Mouse (Mus musculus) forebrain, embryonic 11.5 days (tissue): ENCODE data around the gene Atg9b. TPM values are rescaled to one million over a fixed set of nuclear protein-coding genes. Genes with fewer than 3 reads are reported as not detected.

Source experiments
- ATAC-seq: fragments of 200-750 bp; cut with Nextera tagmentation; replicated peaks from 2 replicates; pipeline ENCODE4 v1.8.0; 2017; ENCODE audit warnings: moderate TSS enrichment; ENCODE audit not compliant: low FRiP score
- DNase-seq: peaks from one replicate; pipeline ENCODE4 v3.0.0-alpha.2; 2017; ENCODE audit warnings: low spot score
- H3K27ac ChIP-seq: fragments of 300-500 bp; sonication (generic); 2 replicates; pipeline ENCODE4 v1.5.1; 2014; ENCODE audit warnings: low read depth, low read length
- H3K27me3 ChIP-seq: fragments of 300-500 bp; sonication (generic); 2 replicates; pipeline ENCODE4 v1.6.1; 2014; ENCODE audit warnings: mild to moderate bottlenecking, low read length, mixed read lengths; ENCODE audit not compliant: control insufficient read depth, insufficient read depth
- H3K36me3 ChIP-seq: fragments of 300-500 bp; sonication (generic); 2 replicates; pipeline ENCODE4 v1.6.1; 2014; ENCODE audit warnings: mild to moderate bottlenecking, low read length, moderate library complexity, mixed read lengths; ENCODE audit not compliant: control insufficient read depth, insufficient read depth
- H3K4me1 ChIP-seq: fragments of 300-500 bp; sonication (generic); replicated peaks from 2 replicates; pipeline ENCODE4 v1.6.1; 2014; ENCODE audit warnings: low read length, mixed read lengths; ENCODE audit not compliant: control insufficient read depth, insufficient read depth
- H3K4me2 ChIP-seq: fragments of 300-500 bp; sonication (generic); 2 replicates; pipeline ENCODE4 v1.6.1; 2014; ENCODE audit warnings: low read depth, mild to moderate bottlenecking, low read length, moderate library complexity, mixed read lengths; ENCODE audit not compliant: severe bottlenecking
- H3K4me3 ChIP-seq: fragments of 300-500 bp; sonication (generic); 2 replicates; pipeline ENCODE4 v1.5.1; 2014; ENCODE audit warnings: low read depth, low read length
- H3K9ac ChIP-seq: fragments of 300-500 bp; sonication (generic); 2 replicates; pipeline ENCODE4 v1.6.1; 2014; ENCODE audit warnings: low read length
- H3K9me3 ChIP-seq: fragments of 300-500 bp; sonication (generic); 2 replicates; pipeline ENCODE4 v1.6.1; 2016; ENCODE audit warnings: low read length, mixed read lengths; ENCODE audit not compliant: control insufficient read depth
- WGBS: fragments of 180-500 bp; shearing (Covaris S2); extraction: QIAGEN DNeasy Blood & Tissue Kit; methylation state at CpG from one replicate; pipeline ENCODE4 v1.1.7; 2014; 5-methylcytosine and 5-hydroxymethylcytosine counted together
- polyA plus RNA-seq: library from polyadenylated mRNA; unstranded; fragments of >200 nt; fragmentation: Nextera tagmentation; extraction: Ambion mirVana; gene quantifications from 2 replicates; pipeline ENCODE4 v1.2.1, GENCODE M21; 2014

Atg9b gene
- polyA plus RNA-seq, 1 experiment from 2014 or later, result 0.44 TPM

DNA sequence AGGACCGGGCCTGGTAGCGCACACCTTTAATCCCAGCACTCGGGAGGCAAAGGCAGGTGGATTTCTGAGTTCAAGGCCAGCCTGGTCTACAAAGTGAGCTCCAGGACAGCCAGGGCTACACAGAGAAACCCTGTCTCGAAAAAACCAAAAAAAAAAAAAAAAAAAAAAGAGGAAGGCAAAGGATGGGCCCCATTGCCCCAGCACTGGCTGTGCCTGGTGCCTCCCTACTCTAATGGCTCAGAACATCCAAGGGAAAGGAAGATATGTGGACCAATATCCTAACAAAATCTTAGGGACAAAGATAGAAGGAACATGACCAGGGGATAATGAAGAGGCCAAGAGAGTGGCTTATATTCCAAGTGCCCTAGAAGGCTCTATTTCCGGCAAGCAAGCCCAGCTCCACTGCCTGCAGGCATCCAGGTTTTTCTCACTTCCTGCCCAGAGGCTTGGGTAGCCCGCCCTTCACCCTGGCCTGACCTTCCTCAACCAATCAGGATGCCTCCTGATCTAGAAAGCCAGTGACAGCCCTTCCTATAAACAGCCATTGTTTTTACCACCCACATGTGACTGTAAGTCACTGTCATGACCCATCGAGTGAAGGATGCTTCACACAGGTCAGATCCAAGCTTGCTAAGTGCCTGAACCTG, 2.8 kb downstream of the Atg9b start:
- Histone ChIP-seq H3K4me1 (peaks cover 10% of the 10 kb centered on the region; the same call in 1 of the 2 replicates), H3K36me3 (no peaks in the 10 kb centered on the region), H3K9me3 (no peaks in the 10 kb centered on the region), H3K27me3 (peaks cover 33% of the 10 kb centered on the region), H3K9ac (no peak overlapping the region), H3K4me2 (no peak overlapping the region), H3K4me3 (no peak overlapping the region), H3K27ac (no peak overlapping the region)
- DNase-seq, result no peak
- ATAC-seq, result no peak
- 59% methylated on average over 6 of the region's 7 CpGs for WGBS

DNA sequence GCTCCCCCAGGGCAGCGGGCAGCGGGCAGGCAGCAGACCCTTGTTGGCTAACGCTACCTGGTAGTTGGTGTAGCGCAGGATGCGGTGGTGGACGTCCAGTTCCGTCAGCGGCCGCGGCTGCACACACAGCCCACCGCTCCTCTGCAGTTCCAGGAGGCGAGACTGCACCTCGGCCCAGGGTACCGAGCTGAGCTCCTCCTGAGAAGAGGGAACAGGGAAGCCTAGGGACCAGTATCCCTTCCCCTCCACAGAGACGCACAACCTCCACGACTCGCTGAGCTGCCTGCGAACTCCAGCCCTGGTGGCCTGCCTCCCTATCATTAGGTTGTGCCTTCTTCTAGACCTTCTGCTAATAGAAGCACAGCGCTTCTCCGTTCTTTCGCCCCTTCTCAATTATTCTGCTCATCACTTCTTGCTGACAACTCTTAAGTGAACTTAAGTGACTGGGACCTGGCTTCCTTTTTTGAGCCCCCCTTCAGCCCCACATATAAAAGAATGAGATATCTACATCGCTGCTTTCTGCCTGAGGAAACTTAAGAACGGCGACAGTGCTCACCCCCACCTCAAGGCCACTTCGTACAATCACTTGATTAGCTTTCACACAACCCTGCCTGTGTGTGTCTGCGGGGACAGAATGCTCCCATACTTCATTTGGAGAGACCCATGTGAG, 3.6 kb downstream of the Atg9b start:
- H3K4me3 ChIP-seq, result peak overlapping the region; percentile 39
- DNase-seq (no peak), ATAC-seq (no peak)
- WGBS, result 22% methylated on average over 26 of the region's 26 CpGs
- no peaks in the 10 kb centered on the region for H3K36me3 ChIP-seq
- H3K9me3 ChIP-seq, result no peaks in the 10 kb centered on the region
- H3K27ac ChIP-seq, result no peak overlapping the region
- peak overlapping the region; percentile 95 for H3K4me2 ChIP-seq
- H3K4me1 ChIP-seq, result peaks cover 10% of the 10 kb centered on the region; the same call in 1 of the 2 replicates
- H3K27me3 ChIP-seq, result peaks cover 33% of the 10 kb centered on the region
- H3K9ac ChIP-seq, result peak overlapping the region; percentile 57

DNA sequence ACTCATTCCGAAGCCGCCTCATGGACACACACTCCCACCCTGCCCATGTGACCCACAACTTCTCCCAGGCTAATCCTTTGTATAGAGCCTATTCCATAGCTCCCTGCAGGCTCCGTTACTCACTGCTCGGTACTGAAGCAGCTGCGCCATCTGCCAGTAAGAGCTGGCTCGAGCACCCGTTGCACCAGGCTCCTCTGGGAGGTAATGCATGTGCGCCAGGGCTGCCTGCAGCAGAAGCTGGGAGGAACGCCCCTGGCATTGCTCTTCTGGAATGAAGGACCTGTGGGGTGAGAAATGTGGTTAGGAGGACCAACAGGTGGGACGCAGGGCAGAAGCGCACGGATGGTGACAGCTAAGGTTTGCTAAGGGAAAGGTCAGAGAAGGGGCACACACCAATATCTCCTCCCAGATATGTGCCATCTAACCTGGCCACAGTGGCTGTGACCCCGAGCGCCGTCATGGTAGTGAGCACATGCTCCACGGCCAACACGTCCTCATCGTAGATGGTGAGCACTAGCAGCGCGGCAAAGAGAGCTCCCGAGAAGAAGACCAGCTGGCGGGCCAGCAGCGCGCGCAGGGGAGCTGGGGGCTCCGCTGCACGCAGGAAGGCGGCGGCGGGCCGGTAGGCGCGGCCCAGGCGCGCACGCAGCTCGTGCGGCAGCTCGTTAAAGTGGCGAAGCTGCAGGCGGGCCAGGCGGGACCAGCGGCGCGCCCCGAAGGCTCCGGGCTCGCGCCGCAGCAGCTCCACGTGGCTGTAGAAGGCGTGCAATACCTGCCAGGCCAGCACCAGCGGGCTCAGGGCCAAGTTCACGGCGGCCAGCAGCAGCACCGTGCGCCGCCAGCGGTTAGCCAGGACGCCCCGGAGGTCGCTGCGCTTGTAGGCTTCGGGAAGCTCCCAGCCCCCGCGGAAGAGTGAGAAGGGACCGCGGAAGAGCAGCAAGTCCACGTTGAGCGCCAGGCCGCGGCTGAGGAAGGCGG, 4.4 kb downstream of the Atg9b start:
- Histone ChIP-seq H3K9me3 (no peaks in the 10 kb centered on the region), H3K27me3 (peaks cover 33% of the 10 kb centered on the region), H3K4me2 (peak overlapping the region; percentile 95), H3K9ac (peak overlapping the region; percentile 57), H3K4me1 (peaks cover 16% of the 10 kb centered on the region; the same call in 1 of the 2 replicates), H3K36me3 (no peaks in the 10 kb centered on the region), H3K4me3 (peak overlapping the region; percentile 39), H3K27ac (no peak overlapping the region)
- DNase-seq, result peak; percentile 78
- under 1% methylated on average over 73 of the region's 73 CpGs for WGBS
- ATAC-seq, result peak; percentile 59

DNA sequence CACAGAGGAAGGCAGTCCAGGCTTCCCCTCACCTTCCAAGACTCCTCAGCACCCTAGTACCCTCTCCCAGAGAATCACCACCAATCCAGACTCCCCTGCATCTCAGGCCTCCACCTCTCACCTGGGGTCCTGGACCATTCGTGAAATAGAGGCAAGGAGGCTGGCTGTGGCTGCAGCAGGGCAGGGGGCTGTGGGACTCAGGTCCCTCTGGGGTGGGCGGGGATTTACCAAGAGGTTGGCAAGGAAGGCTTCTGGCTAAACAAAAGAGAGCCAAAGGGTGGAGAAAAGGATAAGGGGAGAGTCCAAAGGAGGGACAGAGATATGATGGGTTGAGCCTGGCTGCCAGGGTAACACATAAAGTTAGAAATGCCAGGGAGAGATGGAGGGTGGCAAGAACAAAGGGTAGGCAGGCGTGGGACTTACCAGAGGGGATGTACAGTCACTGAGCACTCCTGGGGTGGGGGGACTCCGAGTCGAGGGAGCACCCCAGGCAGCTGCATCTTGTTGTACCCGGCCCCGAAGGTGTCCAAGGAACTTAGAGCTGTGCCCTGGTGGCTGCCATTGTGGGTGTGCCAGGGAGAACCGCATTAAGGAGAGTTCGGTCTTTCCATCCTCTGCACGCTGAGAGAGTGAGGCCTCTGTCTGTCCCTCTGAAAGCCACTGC, 5.9 kb downstream of the Atg9b start:
- ATAC-seq (no peak), DNase-seq (no peak)
- Histone ChIP-seq H3K36me3 (no peaks in the 10 kb centered on the region), H3K4me3 (no peak overlapping the region), H3K9me3 (no peaks in the 10 kb centered on the region), H3K4me2 (no peak overlapping the region), H3K9ac (no peak overlapping the region), H3K27ac (no peak overlapping the region), H3K27me3 (peaks cover 33% of the 10 kb centered on the region), H3K4me1 (peaks cover 16% of the 10 kb centered on the region; the same call in 1 of the 2 replicates)
- 77% methylated on average over 10 of the region's 10 CpGs for WGBS

DNA sequence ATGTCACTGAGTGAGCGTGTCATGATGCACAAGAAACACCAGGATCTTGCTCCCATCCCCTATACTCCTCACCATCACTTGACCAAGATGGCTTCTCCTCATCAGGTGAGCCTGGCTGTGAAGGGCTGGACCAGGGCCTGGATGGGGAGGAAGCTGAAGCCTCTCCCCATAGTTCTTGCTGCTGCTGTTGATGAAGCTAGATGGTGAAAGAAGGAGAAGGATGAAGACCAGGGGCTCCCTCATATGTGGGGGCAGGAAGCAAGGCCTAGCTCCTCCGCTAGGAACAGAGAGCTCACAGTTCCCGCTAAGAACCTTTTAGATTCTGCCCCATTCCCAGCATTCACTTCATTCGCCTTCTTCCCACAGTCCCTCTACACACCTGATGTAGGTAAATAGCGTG, 6.6 kb downstream of the Atg9b start:
- 89% methylated on average over 5 of the region's 5 CpGs for WGBS
- no peaks in the 10 kb centered on the region for H3K9me3 ChIP-seq
- peaks cover 33% of the 10 kb centered on the region for H3K27me3 ChIP-seq
- H3K9ac ChIP-seq, result no peak overlapping the region
- peaks cover 16% of the 10 kb centered on the region; the same call in 1 of the 2 replicates for H3K4me1 ChIP-seq
- no peaks in the 10 kb centered on the region for H3K36me3 ChIP-seq
- no peak overlapping the region for H3K4me3 ChIP-seq
- DNase-seq (no peak), ATAC-seq (no peak)
- H3K27ac ChIP-seq, result no peak overlapping the region
- no peak overlapping the region for H3K4me2 ChIP-seq

DNA sequence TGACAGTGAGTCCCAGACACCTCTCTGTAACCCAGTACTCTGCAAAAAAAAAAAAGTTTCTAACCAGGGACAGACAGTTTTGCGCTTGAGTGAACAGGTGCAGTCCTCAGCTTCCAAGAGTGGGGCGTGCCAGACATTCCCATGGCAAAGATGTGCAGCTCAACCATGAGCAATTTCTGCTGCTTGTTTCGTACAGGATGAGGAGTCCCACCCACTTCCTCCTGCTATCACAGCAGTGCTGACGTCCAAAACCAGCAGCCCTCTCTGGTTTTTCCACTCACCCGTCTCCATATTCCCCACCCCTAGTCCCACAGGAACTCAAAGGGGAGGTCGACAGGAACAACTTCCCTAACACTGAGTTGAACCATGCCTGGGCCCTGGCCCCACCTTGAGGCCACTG, 7.5 kb downstream of the Atg9b start:
- no peak overlapping the region for H3K9ac ChIP-seq
- no peak for DNase-seq
- H3K4me2 ChIP-seq, result no peak overlapping the region
- H3K9me3 ChIP-seq, result no peaks in the 10 kb centered on the region
- peaks cover 16% of the 10 kb centered on the region; the same call in 1 of the 2 replicates for H3K4me1 ChIP-seq
- H3K27ac ChIP-seq, result no peak overlapping the region
- H3K4me3 ChIP-seq, result no peak overlapping the region
- 76% methylated on average over 6 of the region's 6 CpGs for WGBS
- H3K36me3 ChIP-seq, result no peaks in the 10 kb centered on the region
- ATAC-seq, result no peak
- H3K27me3 ChIP-seq, result peaks cover 33% of the 10 kb centered on the region

DNA sequence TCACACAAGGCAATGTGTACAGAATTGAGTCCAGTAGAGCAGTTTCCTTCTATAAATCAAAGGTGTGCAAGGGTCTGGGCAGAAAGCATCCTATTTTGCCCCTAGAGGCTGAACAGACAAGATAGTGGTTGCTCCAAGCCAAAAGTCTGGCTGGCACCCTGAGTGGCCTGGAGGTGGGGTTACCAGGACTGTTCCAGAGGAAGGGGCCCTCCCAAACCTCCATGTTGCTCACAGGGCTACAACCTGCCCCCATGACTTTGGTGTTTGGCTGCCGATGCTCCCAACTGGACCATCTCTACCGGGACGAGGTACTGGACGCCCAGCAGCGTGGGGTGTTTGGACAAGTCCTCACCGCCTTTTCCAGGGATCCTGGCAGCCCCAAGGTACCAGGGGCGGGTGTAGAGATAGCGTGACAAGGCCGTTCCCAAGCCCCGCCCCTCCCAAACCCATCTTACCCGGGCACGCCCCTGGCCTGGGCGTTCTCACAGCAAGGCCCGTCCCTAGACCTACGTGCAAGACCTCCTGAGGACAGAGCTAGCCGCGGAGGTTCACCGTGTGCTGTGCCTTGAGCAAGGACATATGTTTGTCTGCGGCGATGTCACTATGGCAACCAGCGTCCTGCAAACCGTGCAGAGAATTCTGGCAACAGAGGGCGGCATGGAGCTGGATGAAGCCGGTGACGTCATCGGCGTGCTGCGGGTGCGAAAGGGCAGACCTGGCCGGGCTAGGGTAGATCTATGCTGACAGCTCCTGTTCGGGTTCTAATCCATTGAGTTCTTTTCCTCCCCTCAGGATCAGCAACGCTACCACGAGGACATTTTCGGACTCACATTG, 8.7 kb downstream of the Atg9b start:
- peak; percentile 96 for DNase-seq
- peak overlapping the region; percentile 46 for H3K4me3 ChIP-seq
- no peaks in the 10 kb centered on the region for H3K9me3 ChIP-seq
- H3K9ac ChIP-seq, result peak overlapping the region; percentile 51
- peaks cover 26% of the 10 kb centered on the region for H3K27me3 ChIP-seq
- under 1% methylated on average over 34 of the region's 34 CpGs for WGBS
- ATAC-seq, result peak; percentile 85
- H3K27ac ChIP-seq, result no peak overlapping the region
- H3K4me1 ChIP-seq, result peaks cover 12% of the 10 kb centered on the region; the same call in 1 of the 2 replicates
- H3K4me2 ChIP-seq, result peak overlapping the region; percentile 58
- H3K36me3 ChIP-seq, result no peaks in the 10 kb centered on the region
